ENCODE assay signal across 8 mouse cellular contexts in genomic region chr19:45300691-45301431, GRCm38 (mm10).
DNase-seq lines count a peak whose midpoint lies in the region; ATAC-seq and TF ChIP-seq lines count a peak whose summit lies in the region.

No protein-coding gene starts in this region.

- peak overlapping the region; percentile 95 for H3K4me2 ChIP-seq in embryonic facial prominence, embryonic 11.5 days (ENCODE audit: low read depth, low read length)
- peak overlapping the region; percentile 90 for H3K4me2 ChIP-seq in heart, embryonic 16.5 days (ENCODE audit: low read depth, low read length)
- H3K4me2 ChIP-seq in limb, embryonic 15.5 days, result peak overlapping the region; percentile 98
- H3K4me2 ChIP-seq in myocyte (ENCODE audit: low read depth), result peak overlapping the region; percentile 62

- no peak overlapping the region for H3K27ac ChIP-seq in embryonic facial prominence, embryonic 11.5 days (replicated peaks; ENCODE audit: low read depth, low read length)
- H3K27ac ChIP-seq in heart, embryonic 16.5 days (ENCODE audit: low read length), result peak overlapping the region; percentile 11; the same call in 1 of the 2 replicates
- no peak overlapping the region for H3K27ac ChIP-seq in limb, embryonic 15.5 days

- no peak for TF ChIP-seq POLR2A in myocyte (IDR thresholded peaks at IDR 0.05; ENCODE audit: insufficient read length, low read depth)

- H3K9ac ChIP-seq in embryonic facial prominence, embryonic 11.5 days (replicated peaks; ENCODE audit: low read length), result no peak overlapping the region
- peak overlapping the region; percentile 78 for H3K9ac ChIP-seq in heart, embryonic 16.5 days (ENCODE audit: low read length)
- no peak overlapping the region for H3K9ac ChIP-seq in limb, embryonic 15.5 days

- no peak overlapping the region for H3ac ChIP-seq in myocyte (ENCODE audit: control insufficient read depth, insufficient read length)

- peak overlapping the region; percentile 54 for H3K4me3 ChIP-seq in embryonic facial prominence, embryonic 11.5 days (ENCODE audit: low read depth, low read length)
- H3K4me3 ChIP-seq in heart, embryonic 16.5 days (ENCODE audit: low read length), result peak overlapping the region; percentile 75
- H3K4me3 ChIP-seq in limb, embryonic 15.5 days, result peak overlapping the region; percentile 59
- H3K4me3 ChIP-seq in myocyte, result no peak overlapping the region

- H3K27me3 ChIP-seq in embryonic facial prominence, embryonic 11.5 days (ENCODE audit: control insufficient read depth, insufficient read depth, low read length), result peaks cover 19% of the 10 kb centered on the region
- H3K27me3 ChIP-seq in heart, embryonic 16.5 days (ENCODE audit: control insufficient read depth, insufficient read depth, low read length), result peaks cover 23% of the 10 kb centered on the region
- peaks cover 67% of the 10 kb centered on the region for H3K27me3 ChIP-seq in limb, embryonic 15.5 days
- peaks cover 68% of the 10 kb centered on the region for H3K27me3 ChIP-seq in myocyte (ENCODE audit: control insufficient read depth, insufficient read depth, insufficient read length)

- 0 out of 2 replicates have a peak, but pooled peaks have one; percentile 40 for ATAC-seq in embryonic facial prominence, embryonic 11.5 days (replicated peaks; ENCODE audit: insufficient number of reproducible peaks, low FRiP score, low TSS enrichment, low read depth)
- ATAC-seq in heart, embryonic 16.5 days (replicated peaks; ENCODE audit: extremely low read depth, insufficient read depth, low FRiP score), result peak; percentile 63
- no peak for ATAC-seq in limb, embryonic 15.5 days (ENCODE audit: insufficient number of reproducible peaks, low FRiP score, low TSS enrichment, low read depth)

- peak; percentile 29 for DNase-seq in adrenal gland, postnatal 25 days
- no peak for DNase-seq in adrenal gland, adult 2 months
- peak; percentile 31 for DNase-seq in NIH3T3 (ENCODE audit: low read depth)
- DNase-seq in embryonic facial prominence, embryonic 11.5 days (ENCODE audit: low spot score), result peak; percentile 81
- no peak for DNase-seq in urinary bladder, postnatal 10 days (ENCODE audit: low spot score)

- no peaks in the 10 kb centered on the region for H3K9me3 ChIP-seq in embryonic facial prominence, embryonic 11.5 days (replicated peaks; ENCODE audit: control insufficient read depth, low read length)
- no peaks in the 10 kb centered on the region for H3K9me3 ChIP-seq in heart, embryonic 16.5 days (replicated peaks; ENCODE audit: control insufficient read depth, low read length)
- H3K9me3 ChIP-seq in limb, embryonic 15.5 days, result no peaks in the 10 kb centered on the region

- no peaks in the 10 kb centered on the region for H3K79me2 ChIP-seq in myocyte (ENCODE audit: control insufficient read depth, insufficient read depth)

- WGBS in embryonic facial prominence, embryonic 11.5 days, result 7% methylated on average over 20 of the region's 22 CpGs
- WGBS in heart, embryonic 16.5 days, result 3% methylated on average over 22 of the region's 22 CpGs
- WGBS in limb, embryonic 15.5 days, result 4% methylated on average over 22 of the region's 22 CpGs

- H3K4me1 ChIP-seq in embryonic facial prominence, embryonic 11.5 days (ENCODE audit: control insufficient read depth, insufficient read depth, low read length), result peaks cover 7% of the 10 kb centered on the region; the same call in 1 of the 2 replicates
- peaks cover 28% of the 10 kb centered on the region for H3K4me1 ChIP-seq in heart, embryonic 16.5 days (ENCODE audit: control insufficient read depth, insufficient read depth, low read length)
- H3K4me1 ChIP-seq in limb, embryonic 15.5 days, result peaks cover 22% of the 10 kb centered on the region

- H3K36me3 ChIP-seq in embryonic facial prominence, embryonic 11.5 days (replicated peaks; ENCODE audit: control insufficient read depth, insufficient read depth, low read depth, low read length), result no peaks in the 10 kb centered on the region
- no peaks in the 10 kb centered on the region for H3K36me3 ChIP-seq in heart, embryonic 16.5 days (ENCODE audit: control insufficient read depth, insufficient read depth)
- no peaks in the 10 kb centered on the region for H3K36me3 ChIP-seq in limb, embryonic 15.5 days
- no peaks in the 10 kb centered on the region for H3K36me3 ChIP-seq in myocyte (ENCODE audit: control insufficient read depth, insufficient read depth)

TF ChIP-seq in myocyte, 11 proteins besides CTCF, POLR2A, EP300 and RAD21:
- TF ChIP-seq POLR2AphosphoS2 (IDR thresholded peaks at IDR 0.05; ENCODE audit: insufficient read length, low read depth) (no peak), REST (IDR thresholded peaks at IDR 0.05; ENCODE audit: insufficient read depth, insufficient read length) (no peak), E2F4 (IDR thresholded peaks at IDR 0.05; ENCODE audit: insufficient read depth) (no peak), MYOD1 (IDR thresholded peaks at IDR 0.05; ENCODE audit: control insufficient read depth in 1 of 3, insufficient read length in 2 of 3, low read depth in 2 of 3) (no peak), USF1 (IDR thresholded peaks at IDR 0.05; ENCODE audit: low read depth) (no peak), TCF12 (IDR thresholded peaks at IDR 0.05; ENCODE audit: insufficient read depth, poor library complexity, severe bottlenecking) (no peak), SRF (IDR thresholded peaks at IDR 0.05; ENCODE audit: control insufficient read depth, insufficient read length, low read depth) (no peak), TCF3 (IDR thresholded peaks at IDR 0.05; ENCODE audit: insufficient read length, low read depth) (no peak), MYOG (IDR thresholded peaks at IDR 0.05; ENCODE audit: control insufficient read depth in 1 of 3, insufficient read depth in 1 of 3, insufficient read length in 2 of 3, low read depth in 2 of 3) (no peak), CEBPB (IDR thresholded peaks at IDR 0.05; ENCODE audit: insufficient read depth, poor library complexity, severe bottlenecking) (no peak), MAX (IDR thresholded peaks at IDR 0.05; ENCODE audit: low read depth) (no peak)
TF ChIP-seq in myocyte: peak in this region for 0.

Comparison
In these comparisons a context has a peak if more than half of its experiments do, and no peak if none do; other contexts are left out.
1. DNase-seq: peak in adrenal gland, postnatal 25 days (single experiment), NIH3T3 (single experiment) and embryonic facial prominence, embryonic 11.5 days (single experiment); none in adrenal gland, adult 2 months (single experiment) and urinary bladder, postnatal 10 days (single experiment).
2. Peak in every context shown above with its lines, with median percentiles within 50 percentile points of each other: H3K4me2 ChIP-seq.